In genomic region chr12:32110903-32111302, GRCm38 (mm10) we compare ENCODE assay signal across 7 mouse cellular contexts. TPM values are rescaled to one million over a fixed set of nuclear protein-coding genes. Genes with fewer than 3 reads are reported as not detected.
DNase-seq lines count a peak whose midpoint lies in the region; ATAC-seq and TF ChIP-seq lines count a peak whose summit lies in the region.

No protein-coding gene starts in this region.

- peak; percentile 49 for DNase-seq in kidney, postnatal 0 days (ENCODE audit: low spot score)
- DNase-seq in kidney, adult 9 months = no peak
- DNase-seq in spleen, postnatal 36 days (ENCODE audit: low spot score in 2 of 2) = peak; percentile 59 to 75
- no peak for DNase-seq in left cerebral cortex, adult 11 months (ENCODE audit: low spot score)

- H3K9ac ChIP-seq in kidney, postnatal 0 days (ENCODE audit: low read depth, low read length) = no peak overlapping the region
- peak overlapping the region; percentile 71 for H3K9ac ChIP-seq in liver, embryonic 12.5 days
- no peak overlapping the region for H3K9ac ChIP-seq in midbrain, embryonic 16.5 days (ENCODE audit: low read depth, low read length)

- no peaks in the 10 kb centered on the region for H3K27me3 ChIP-seq in kidney, postnatal 0 days (ENCODE audit: insufficient read depth, low read length)
- no peaks in the 10 kb centered on the region for H3K27me3 ChIP-seq in liver, embryonic 12.5 days (replicated peaks)
- H3K27me3 ChIP-seq in midbrain, embryonic 16.5 days (ENCODE audit: control insufficient read depth, insufficient read depth, low read depth, low read length) = no peaks in the 10 kb centered on the region

- H3K4me2 ChIP-seq in kidney, postnatal 0 days (ENCODE audit: low read length) = no peak overlapping the region
- peak overlapping the region; percentile 70 for H3K4me2 ChIP-seq in liver, embryonic 12.5 days
- no peak overlapping the region for H3K4me2 ChIP-seq in midbrain, embryonic 16.5 days (ENCODE audit: low read length)

- ATAC-seq in kidney, postnatal 0 days (replicated peaks; ENCODE audit: low FRiP score, low read depth) = no peak; the same call in 1 of the 2 replicates
- peak; percentile 93 for ATAC-seq in common myeloid progenitor, adult 5-6 weeks (replicated peaks; ENCODE audit: low read depth, poor library complexity, severe bottlenecking)
- ATAC-seq in liver, embryonic 12.5 days = peak; percentile 96
- no peak for ATAC-seq in midbrain, embryonic 16.5 days

- no peaks in the 10 kb centered on the region for H3K36me3 ChIP-seq in kidney, postnatal 0 days (ENCODE audit: insufficient read depth, low read length)
- peaks cover 74% of the 10 kb centered on the region for H3K36me3 ChIP-seq in liver, embryonic 12.5 days
- no peaks in the 10 kb centered on the region for H3K36me3 ChIP-seq in midbrain, embryonic 16.5 days (ENCODE audit: control insufficient read depth, insufficient read depth, low read length)

- no peak overlapping the region for H3K27ac ChIP-seq in kidney, postnatal 0 days
- H3K27ac ChIP-seq in liver, embryonic 12.5 days = peak overlapping the region; percentile 96
- H3K27ac ChIP-seq in midbrain, embryonic 16.5 days (ENCODE audit: low read length) = no peak overlapping the region

- H3K4me3 ChIP-seq in kidney, postnatal 0 days (replicated peaks; ENCODE audit: low read depth, low read length) = no peak overlapping the region
- H3K4me3 ChIP-seq in liver, embryonic 12.5 days = peak overlapping the region; percentile 51; the same call in 1 of the 2 replicates
- H3K4me3 ChIP-seq in midbrain, embryonic 16.5 days (ENCODE audit: low read depth, low read length) = no peak overlapping the region

- H3K4me1 ChIP-seq in kidney, postnatal 0 days (replicated peaks; ENCODE audit: insufficient read depth, low read length) = no peaks in the 10 kb centered on the region
- H3K4me1 ChIP-seq in liver, embryonic 12.5 days = peaks cover 98% of the 10 kb centered on the region
- peaks cover 2% of the 10 kb centered on the region; the same call in 1 of the 2 replicates for H3K4me1 ChIP-seq in midbrain, embryonic 16.5 days (ENCODE audit: control insufficient read depth, insufficient read depth, low read length)

- 20% methylated on average over 5 of the region's 5 CpGs for WGBS in kidney, postnatal 0 days
- 13% methylated on average over 5 of the region's 5 CpGs for WGBS in liver, embryonic 12.5 days (ENCODE audit: insufficient replicate concordance)
- 37% methylated on average over 5 of the region's 5 CpGs for WGBS in midbrain, embryonic 16.5 days

- TF ChIP-seq CTCF in kidney, postnatal 0 days (IDR thresholded peaks at IDR 0.05; ENCODE audit: low read depth) = no peak

- no peaks in the 10 kb centered on the region for H3K9me3 ChIP-seq in kidney, postnatal 0 days (replicated peaks; ENCODE audit: low read length)
- no peaks in the 10 kb centered on the region for H3K9me3 ChIP-seq in liver, embryonic 12.5 days (replicated peaks)
- H3K9me3 ChIP-seq in midbrain, embryonic 16.5 days (replicated peaks; ENCODE audit: control insufficient read depth, low read length, poor library complexity, severe bottlenecking) = no peaks in the 10 kb centered on the region

RNA-seq across cellular contexts. Expression of gene Prkar2b, which starts 49.8 kb away (rescaled TPM):
- polyA plus RNA-seq in kidney, postnatal 0 days (2015; fragmentation: Nextera tagmentation; extraction: Ambion mirVana) = 13.0 and 13.8 TPM in 2 replicates
- total RNA-seq in common myeloid progenitor, adult 5-6 weeks (2017) = 110 and 124 TPM in 2 replicates
- 137 and 141 TPM in 2 replicates for polyA plus RNA-seq in liver, embryonic 12.5 days (2016; fragmentation: Nextera tagmentation; extraction: Ambion mirVana)
- 146 and 149 TPM in 2 replicates for polyA plus RNA-seq in midbrain, embryonic 16.5 days (2015; fragmentation: Nextera tagmentation; extraction: Ambion mirVana)

Comparison
In these comparisons a context has a peak if more than half of its experiments do, and no peak if none do; other contexts are left out.
1. DNase-seq: peak in kidney, postnatal 0 days (single experiment) and spleen, postnatal 36 days (2 of 2); none in kidney, adult 9 months (single experiment) and left cerebral cortex, adult 11 months (single experiment).
2. ATAC-seq: peak in common myeloid progenitor, adult 5-6 weeks (single experiment) and liver, embryonic 12.5 days (single experiment); none in kidney, postnatal 0 days (single experiment) and midbrain, embryonic 16.5 days (single experiment).